Mouse (Mus musculus): ENCODE data around the gene Sost. TPM values are rescaled to one million over a fixed set of nuclear protein-coding genes. Genes with fewer than 3 reads are reported as not detected.
A peak's percentile ranks its signal among the peaks of the same experiment; 100 is the strongest.

Sost gene
- polyA plus RNA-seq, 1 experiment from 2014 or later: 0.13 TPM

DNA sequence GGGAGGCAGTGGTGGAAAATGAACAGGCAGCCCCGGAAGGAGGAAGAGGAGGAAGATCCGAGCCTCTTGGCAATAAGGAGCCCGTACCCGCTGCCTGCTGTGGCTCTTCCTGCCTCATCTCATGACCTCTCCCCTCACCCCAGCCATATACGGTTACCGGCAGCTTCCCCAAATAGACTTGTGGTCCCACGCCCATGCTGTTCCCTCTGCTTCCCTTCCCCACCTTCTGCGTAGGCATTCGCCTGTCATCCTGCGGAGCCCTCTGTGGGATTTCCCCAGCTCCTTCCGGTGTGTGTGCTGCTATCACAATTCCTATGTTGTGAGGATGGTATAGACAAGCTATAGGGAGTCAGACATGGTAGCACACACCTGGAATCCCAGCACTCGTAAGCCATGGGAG, 15.0 kb upstream of the Sost start:
- H3K9me3 ChIP-seq: no peaks in the 10 kb centered on the region
- ATAC-seq: no peak
- H3K4me3 ChIP-seq (replicated peaks): no peak overlapping the region
- H3K4me1 ChIP-seq (replicated peaks): peaks cover 10% of the 10 kb centered on the region
- H3K27me3 ChIP-seq (replicated peaks): no peaks in the 10 kb centered on the region
- no peak overlapping the region for H3K4me2 ChIP-seq (replicated peaks)
- no peak overlapping the region for H3K9ac ChIP-seq
- H3K27ac ChIP-seq: no peak overlapping the region
- WGBS: 75% methylated on average over 12 of the region's 12 CpGs
- no peaks in the 10 kb centered on the region for H3K36me3 ChIP-seq

DNA sequence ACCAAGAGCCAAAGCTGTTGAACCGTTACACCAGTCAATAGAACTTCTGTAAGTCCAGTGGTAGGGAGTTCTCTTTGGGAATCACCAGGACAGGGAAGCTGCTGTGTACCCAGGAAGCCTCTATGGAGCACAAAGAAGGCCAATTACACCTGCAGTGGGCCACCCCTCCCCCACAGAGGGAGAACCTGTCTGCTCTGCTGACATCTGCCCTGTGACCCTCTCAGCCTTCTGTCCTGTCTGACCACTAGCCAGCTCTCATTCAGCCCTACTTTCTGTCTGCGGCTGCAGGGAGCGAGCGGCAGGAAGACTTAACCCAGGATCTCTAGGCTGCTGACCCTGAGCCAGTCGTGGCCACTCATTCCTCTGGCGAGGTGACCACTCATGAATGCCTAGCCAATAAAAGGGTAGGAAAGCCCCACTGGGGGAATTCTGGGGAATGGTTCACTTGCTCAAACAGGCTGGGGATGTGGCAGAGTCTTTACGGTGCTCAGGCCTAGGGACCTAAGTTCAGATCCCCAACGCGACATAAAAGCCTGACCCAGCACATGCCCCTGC, 13.9 kb upstream of the Sost start:
- no peak overlapping the region for H3K9ac ChIP-seq
- no peaks in the 10 kb centered on the region; the same call in 1 of the 2 replicates for H3K36me3 ChIP-seq
- no peak overlapping the region for H3K4me2 ChIP-seq (replicated peaks)
- no peak overlapping the region for H3K4me3 ChIP-seq (replicated peaks)
- peaks cover 8% of the 10 kb centered on the region for H3K4me1 ChIP-seq (replicated peaks)
- WGBS: 84% methylated on average over 9 of the region's 9 CpGs
- H3K9me3 ChIP-seq: no peaks in the 10 kb centered on the region
- ATAC-seq: no peak
- no peaks in the 10 kb centered on the region for H3K27me3 ChIP-seq (replicated peaks)
- no peak overlapping the region for H3K27ac ChIP-seq

DNA sequence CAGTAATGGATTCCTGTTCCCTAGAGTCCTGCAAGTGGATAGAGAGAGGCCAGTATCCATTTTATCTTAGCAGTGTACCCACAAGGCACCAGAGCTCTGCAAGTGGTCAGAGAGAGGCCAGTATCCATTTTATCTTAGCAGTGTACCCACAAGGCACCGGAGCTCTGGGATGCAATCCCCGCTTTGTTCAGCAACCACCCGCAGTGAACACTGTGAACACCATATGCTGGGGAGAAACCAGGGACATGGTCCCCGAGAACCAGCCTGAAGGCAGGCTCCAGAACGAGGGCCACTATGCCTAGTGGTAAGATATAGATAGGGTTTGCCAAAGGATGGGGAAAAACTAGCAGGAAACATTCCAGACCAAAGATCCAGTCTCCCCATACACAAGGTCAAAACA, 12.3 kb upstream of the Sost start:
- Histone ChIP-seq H3K36me3 (no peaks in the 10 kb centered on the region; the same call in 1 of the 2 replicates), H3K27ac (no peak overlapping the region), H3K4me2 (replicated peaks) (no peak overlapping the region), H3K4me1 (replicated peaks) (peaks cover 5% of the 10 kb centered on the region), H3K27me3 (replicated peaks) (no peaks in the 10 kb centered on the region), H3K9me3 (no peaks in the 10 kb centered on the region), H3K4me3 (replicated peaks) (no peak overlapping the region), H3K9ac (no peak overlapping the region)
- WGBS: 91% methylated on average over 5 of the region's 5 CpGs
- ATAC-seq: no peak

DNA sequence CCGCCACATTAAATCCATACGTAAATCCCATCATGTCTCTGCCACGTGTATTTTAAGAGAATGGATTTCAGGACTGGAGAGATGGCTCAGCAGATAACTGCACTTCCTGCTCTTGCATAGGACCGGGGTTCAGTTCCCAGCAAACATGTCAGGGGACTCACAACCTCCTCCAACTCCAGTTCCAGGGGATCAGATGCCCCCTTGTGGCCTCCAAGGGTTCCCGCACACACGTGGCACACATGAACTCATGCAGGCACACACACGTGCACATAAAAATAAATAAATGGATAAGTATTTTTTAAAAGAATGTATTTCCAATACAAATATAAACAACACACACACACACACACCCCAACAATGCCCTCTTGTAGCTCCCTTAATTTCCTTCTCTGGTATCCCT, 10.1 kb upstream of the Sost start:
- H3K4me2 ChIP-seq (replicated peaks): no peak overlapping the region
- H3K4me3 ChIP-seq (replicated peaks): no peak overlapping the region
- no peaks in the 10 kb centered on the region; the same call in 1 of the 2 replicates for H3K36me3 ChIP-seq
- no peak overlapping the region for H3K27ac ChIP-seq
- ATAC-seq: no peak
- no peaks in the 10 kb centered on the region for H3K4me1 ChIP-seq (replicated peaks)
- H3K9ac ChIP-seq: no peak overlapping the region
- WGBS: 96% methylated on average over 7 of the region's 7 CpGs
- no peaks in the 10 kb centered on the region for H3K9me3 ChIP-seq
- H3K27me3 ChIP-seq (replicated peaks): no peaks in the 10 kb centered on the region

DNA sequence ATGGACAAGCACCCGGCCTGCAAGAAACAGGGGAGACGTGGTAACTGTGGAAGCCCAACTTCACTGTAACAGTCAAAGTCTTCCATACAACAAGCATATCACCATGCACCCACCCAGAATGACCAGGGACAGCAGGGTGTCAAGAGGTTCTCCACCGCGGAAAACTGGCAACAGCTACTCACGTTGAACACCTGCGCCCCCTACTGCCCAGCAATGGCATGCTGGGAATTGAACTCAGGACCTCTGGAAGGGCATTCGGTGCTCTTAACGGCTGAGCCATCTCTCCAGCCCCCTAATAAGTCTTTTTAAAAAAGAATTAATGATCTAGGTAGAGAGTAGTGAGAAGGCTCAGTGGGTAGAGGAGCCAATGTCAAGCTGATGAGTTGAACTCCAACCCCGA, 8.1 kb upstream of the Sost start:
- no peak for ATAC-seq
- H3K4me2 ChIP-seq (replicated peaks): no peak overlapping the region
- no peaks in the 10 kb centered on the region for H3K9me3 ChIP-seq
- H3K27ac ChIP-seq: no peak overlapping the region
- no peaks in the 10 kb centered on the region for H3K27me3 ChIP-seq (replicated peaks)
- H3K9ac ChIP-seq: no peak overlapping the region
- no peak overlapping the region for H3K4me3 ChIP-seq (replicated peaks)
- no peaks in the 10 kb centered on the region; the same call in 1 of the 2 replicates for H3K36me3 ChIP-seq
- 57% methylated on average over 9 of the region's 9 CpGs for WGBS
- no peaks in the 10 kb centered on the region for H3K4me1 ChIP-seq (replicated peaks)

DNA sequence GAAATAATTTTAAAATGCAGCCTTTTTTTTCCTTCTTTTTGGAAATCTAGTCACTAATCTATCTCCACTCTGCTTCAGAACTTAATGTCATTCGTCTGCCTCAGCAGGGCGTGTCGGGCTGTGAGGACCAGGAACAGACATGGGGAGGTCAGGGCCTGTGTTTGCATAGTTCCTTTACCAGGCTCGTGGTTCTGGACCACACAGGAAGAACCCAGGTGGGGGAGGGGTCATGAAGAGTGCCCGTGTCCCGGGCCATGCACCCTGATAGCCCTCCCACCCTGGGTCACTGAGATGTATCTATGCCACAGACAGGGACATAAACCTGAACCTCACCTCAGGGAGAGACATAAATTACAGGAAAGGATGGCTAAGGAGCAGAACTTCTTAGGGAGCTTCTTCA, 7.4 kb upstream of the Sost start:
- H3K9me3 ChIP-seq: no peaks in the 10 kb centered on the region
- no peak overlapping the region for H3K4me3 ChIP-seq (replicated peaks)
- H3K36me3 ChIP-seq: no peaks in the 10 kb centered on the region; the same call in 1 of the 2 replicates
- no peak overlapping the region for H3K9ac ChIP-seq
- WGBS: 33% methylated on average over 6 of the region's 6 CpGs
- no peak for ATAC-seq
- no peaks in the 10 kb centered on the region for H3K4me1 ChIP-seq (replicated peaks)
- H3K27ac ChIP-seq: no peak overlapping the region
- no peaks in the 10 kb centered on the region for H3K27me3 ChIP-seq (replicated peaks)
- H3K4me2 ChIP-seq (replicated peaks): no peak overlapping the region

DNA sequence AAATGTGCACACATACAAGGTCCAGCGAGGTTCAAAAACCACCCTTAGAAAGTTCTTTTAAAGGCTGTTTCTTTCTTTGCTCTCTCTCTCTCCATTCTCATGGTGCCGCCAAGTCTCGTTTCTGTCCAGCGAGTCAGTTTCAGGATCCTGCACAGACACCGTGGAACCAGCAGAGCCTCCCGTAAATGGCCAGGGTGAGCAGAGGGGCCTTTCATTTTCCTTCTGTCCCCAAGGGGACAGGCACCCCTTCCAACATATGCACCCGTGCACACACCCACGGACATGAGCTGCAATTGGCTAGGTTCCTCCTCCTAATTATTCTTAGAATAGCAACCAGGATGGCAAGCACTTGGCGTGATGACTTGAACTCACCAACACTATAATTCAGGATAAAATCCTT, 6.7 kb upstream of the Sost start:
- no peak overlapping the region for H3K27ac ChIP-seq
- no peaks in the 10 kb centered on the region; the same call in 1 of the 2 replicates for H3K36me3 ChIP-seq
- WGBS: 72% methylated on average over 9 of the region's 9 CpGs
- H3K9ac ChIP-seq: no peak overlapping the region
- no peaks in the 10 kb centered on the region for H3K27me3 ChIP-seq (replicated peaks)
- no peaks in the 10 kb centered on the region for H3K9me3 ChIP-seq
- no peaks in the 10 kb centered on the region for H3K4me1 ChIP-seq (replicated peaks)
- no peak for ATAC-seq
- H3K4me2 ChIP-seq (replicated peaks): no peak overlapping the region
- no peak overlapping the region for H3K4me3 ChIP-seq (replicated peaks)

DNA sequence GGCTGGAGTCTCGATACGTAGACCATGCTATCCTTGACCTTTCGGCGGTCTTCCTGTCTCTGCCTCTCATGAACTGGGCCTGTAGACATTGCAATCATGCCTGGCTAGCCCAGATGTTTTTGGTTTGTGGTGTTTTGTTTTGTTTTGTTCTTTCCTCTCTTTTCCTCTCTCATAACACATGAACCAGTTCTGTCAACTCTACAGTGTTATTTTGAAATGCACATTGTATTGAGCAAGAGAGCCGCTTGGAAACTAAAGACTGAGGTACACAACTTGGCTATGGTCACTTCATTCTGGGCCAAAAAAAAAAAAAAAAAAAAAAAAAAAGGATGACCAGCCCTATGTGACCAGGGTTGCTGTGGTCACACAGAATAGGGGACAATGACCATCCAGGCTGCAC, 5.8 kb upstream of the Sost start:
- Histone ChIP-seq H3K27me3 (replicated peaks) (peaks cover 4% of the 10 kb centered on the region), H3K4me1 (replicated peaks) (no peaks in the 10 kb centered on the region), H3K9ac (no peak overlapping the region), H3K4me3 (replicated peaks) (no peak overlapping the region), H3K36me3 (no peaks in the 10 kb centered on the region; the same call in 1 of the 2 replicates), H3K9me3 (no peaks in the 10 kb centered on the region), H3K27ac (no peak overlapping the region), H3K4me2 (replicated peaks) (no peak overlapping the region)
- ATAC-seq: no peak
- 93% methylated on average over 5 of the region's 5 CpGs for WGBS

DNA sequence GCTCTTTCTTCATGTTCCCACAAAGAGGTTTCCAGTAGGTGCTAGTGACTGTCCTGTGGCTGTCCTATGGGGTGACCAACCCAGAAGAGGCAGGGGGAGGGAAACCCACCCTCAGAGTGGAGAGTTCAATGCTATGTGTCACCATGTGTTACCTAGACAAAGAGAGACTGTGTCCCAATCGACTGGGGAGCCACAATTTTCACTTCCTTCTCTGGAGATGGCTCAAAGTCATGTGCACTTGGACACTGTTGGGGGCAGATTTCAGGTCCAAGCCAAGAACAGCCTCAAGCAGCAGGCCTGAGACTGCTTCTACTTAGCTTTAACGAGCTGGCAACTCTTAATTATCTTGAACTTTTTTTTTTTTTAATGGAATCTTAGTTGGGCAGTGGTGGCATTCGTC, 5.3 kb upstream of the Sost start:
- H3K36me3 ChIP-seq: no peaks in the 10 kb centered on the region; the same call in 1 of the 2 replicates
- H3K27ac ChIP-seq: no peak overlapping the region
- no peaks in the 10 kb centered on the region for H3K9me3 ChIP-seq
- H3K4me1 ChIP-seq (replicated peaks): no peaks in the 10 kb centered on the region
- H3K4me3 ChIP-seq (replicated peaks): no peak overlapping the region
- no peak overlapping the region for H3K4me2 ChIP-seq (replicated peaks)
- peaks cover 9% of the 10 kb centered on the region for H3K27me3 ChIP-seq (replicated peaks)
- WGBS: 81% methylated on average over 3 of the region's 3 CpGs
- ATAC-seq: no peak
- H3K9ac ChIP-seq: no peak overlapping the region

DNA sequence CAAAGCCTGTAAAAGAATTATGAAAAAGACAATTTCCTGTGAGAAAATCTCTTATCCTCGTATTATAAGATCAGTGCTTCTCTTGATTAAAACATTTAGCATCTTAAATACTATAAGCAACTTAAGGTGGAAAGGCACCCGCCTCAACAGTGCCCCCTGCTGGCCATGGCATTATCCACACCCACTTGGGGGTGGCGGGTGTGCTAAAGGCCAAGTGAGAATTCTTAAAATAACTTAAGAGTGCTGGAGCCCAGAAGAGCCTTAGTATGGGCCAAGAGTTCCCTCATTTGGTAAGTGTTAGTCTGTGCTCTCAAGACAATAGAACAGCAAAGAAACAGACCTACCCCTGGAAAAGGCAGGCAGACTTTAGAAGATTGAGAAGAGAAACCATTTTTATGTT, 4.6 kb upstream of the Sost start:
- Histone ChIP-seq H3K4me1 (replicated peaks) (no peaks in the 10 kb centered on the region), H3K36me3 (no peaks in the 10 kb centered on the region; the same call in 1 of the 2 replicates), H3K27ac (no peak overlapping the region), H3K9me3 (no peaks in the 10 kb centered on the region), H3K4me3 (replicated peaks) (no peak overlapping the region), H3K4me2 (replicated peaks) (no peak overlapping the region), H3K27me3 (replicated peaks) (peaks cover 16% of the 10 kb centered on the region), H3K9ac (no peak overlapping the region)
- ATAC-seq: no peak
- 48% methylated on average over 3 of the region's 3 CpGs for WGBS

DNA sequence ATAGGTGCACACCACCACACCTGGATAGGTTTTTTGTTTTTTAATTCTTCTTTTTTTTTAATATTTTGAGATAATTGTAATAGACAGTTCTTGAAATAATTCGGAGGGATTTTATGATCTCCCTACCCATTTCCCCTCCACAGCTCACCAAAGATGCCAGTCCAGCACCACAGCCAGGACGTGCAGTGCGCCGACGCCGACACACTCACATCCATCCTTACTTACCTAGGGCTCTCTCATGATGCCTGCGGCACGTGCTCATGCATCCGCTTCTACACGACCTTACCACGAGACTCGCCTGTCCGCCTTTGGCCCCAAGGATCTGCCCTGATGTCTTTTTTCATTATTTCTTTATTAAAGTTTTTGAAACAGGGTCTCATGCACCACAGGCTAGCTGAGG, 3.0 kb upstream of the Sost start:
- H3K27ac ChIP-seq: no peak overlapping the region
- no peak overlapping the region for H3K4me2 ChIP-seq (replicated peaks)
- WGBS: 76% methylated on average over 13 of the region's 13 CpGs
- no peaks in the 10 kb centered on the region for H3K36me3 ChIP-seq
- no peak overlapping the region for H3K9ac ChIP-seq
- H3K4me1 ChIP-seq (replicated peaks): no peaks in the 10 kb centered on the region
- H3K27me3 ChIP-seq (replicated peaks): peaks cover 32% of the 10 kb centered on the region
- H3K9me3 ChIP-seq: no peaks in the 10 kb centered on the region
- no peak for ATAC-seq
- no peak overlapping the region for H3K4me3 ChIP-seq (replicated peaks)

DNA sequence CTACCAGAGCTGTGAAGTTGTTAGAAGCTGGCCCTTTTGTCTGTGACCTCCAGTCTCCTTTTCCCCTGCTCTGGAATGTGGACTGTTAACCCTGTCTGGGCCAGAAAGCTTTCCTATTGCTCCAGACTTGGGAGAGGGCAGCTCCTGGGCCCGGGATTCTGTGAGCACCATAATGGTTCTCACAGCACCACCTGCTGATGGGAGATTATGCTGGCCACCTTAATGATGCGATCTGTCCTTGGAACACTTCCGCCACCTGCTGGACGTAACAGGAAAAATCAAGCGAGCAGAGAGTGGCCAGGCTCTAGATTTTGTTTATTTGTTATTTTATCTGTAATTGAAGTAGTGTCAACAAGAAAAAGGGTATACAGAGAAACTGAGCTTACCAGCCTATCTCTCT, 2.0 kb upstream of the Sost start:
- Histone ChIP-seq H3K4me2 (replicated peaks) (no peak overlapping the region), H3K4me3 (replicated peaks) (no peak overlapping the region), H3K9me3 (no peaks in the 10 kb centered on the region), H3K9ac (no peak overlapping the region), H3K4me1 (replicated peaks) (peaks cover 4% of the 10 kb centered on the region), H3K27ac (no peak overlapping the region), H3K27me3 (replicated peaks) (peaks cover 42% of the 10 kb centered on the region), H3K36me3 (no peaks in the 10 kb centered on the region)
- under 1% methylated on average over 5 of the region's 5 CpGs for WGBS
- ATAC-seq: peak; percentile 69

DNA sequence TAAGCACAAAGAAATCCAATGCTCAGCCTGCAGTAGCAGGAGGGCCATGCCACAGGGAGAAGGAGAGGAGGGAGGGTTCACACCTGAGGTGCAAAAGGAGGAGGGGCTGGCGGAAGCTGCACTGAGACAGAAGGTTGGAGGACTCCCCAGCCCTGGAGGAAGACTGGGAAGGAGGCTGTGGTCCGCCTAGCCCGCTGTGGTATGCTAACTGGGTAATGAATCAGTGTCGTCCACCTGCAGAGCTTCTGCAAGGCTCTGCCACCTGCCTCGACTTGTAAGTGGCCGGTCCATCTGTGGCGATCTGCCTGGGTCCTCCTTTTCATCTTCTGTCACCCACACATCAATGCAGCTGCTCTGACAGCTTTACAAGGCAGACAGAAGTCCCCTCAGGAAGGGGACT, 1.5 kb upstream of the Sost start:
- no peak for ATAC-seq
- H3K27ac ChIP-seq: no peak overlapping the region
- H3K4me2 ChIP-seq (replicated peaks): no peak overlapping the region
- no peaks in the 10 kb centered on the region for H3K36me3 ChIP-seq
- WGBS: 20% methylated on average over 7 of the region's 7 CpGs
- H3K4me1 ChIP-seq (replicated peaks): peaks cover 9% of the 10 kb centered on the region
- no peak overlapping the region for H3K9ac ChIP-seq
- H3K9me3 ChIP-seq: no peaks in the 10 kb centered on the region
- peaks cover 47% of the 10 kb centered on the region for H3K27me3 ChIP-seq (replicated peaks)
- H3K4me3 ChIP-seq (replicated peaks): no peak overlapping the region
